Mouse (Mus musculus) lung, postnatal 0 days (tissue): ENCODE measurements around the gene Vps13c.

Experiments
- CTCF ChIP-seq: IDR thresholded peaks from 2 replicates; pipeline ENCODE4 v1.5.1; 2016; ENCODE audit warnings: antibody characterized with exemption, mild to moderate bottlenecking
- EP300 ChIP-seq: IDR thresholded peaks from 2 replicates; pipeline ENCODE4 v1.6.1; 2016; ENCODE audit warnings: antibody characterized with exemption, mild to moderate bottlenecking, control low read depth

- TF ChIP-seq EP300 (no peak), CTCF (no peak)
Observed at GRCm38 (mm10) chr9:67811116-67811515, 29.1 kb upstream of the Vps13c start.
